Mouse (Mus musculus) left cerebral cortex, adult 18-20 months (tissue): ENCODE measurements around the gene Spata3. TPM values are rescaled to one million over a fixed set of nuclear protein-coding genes. Genes with fewer than 3 reads are reported as not detected.

Experiments
- DNase-seq, 2 experiments: peaks; one replicate each; pipeline ENCODE4 v3.0.0; 2021 to 2022; ENCODE audit warnings: low spot score in 2 of 2, mixed read lengths in 1 of 2
- total RNA-seq, 2 experiments: library from RNA; stranded (reverse); gene quantifications; 2 replicates each; pipeline ENCODE4 v1.2.3; 2021

Spata3 gene
- total RNA-seq, 2 experiments from 2014 or later, result 0.37 to 0.79 TPM

GRCm38 (mm10) chr1:86032273-86032987 lies 15.8 kb downstream of the Spata3 start:
- DNase-seq, result peak; percentile 62 to 70

- no peak for DNase-seq
Measured at GRCm38 (mm10) chr1:86038191-86038951, 21.8 kb downstream of the Spata3 start.

- no peak for DNase-seq
Measured at GRCm38 (mm10) chr1:86040131-86040530, 23.5 kb downstream of the Spata3 start.

GRCm38 (mm10) chr1:86040817-86041216 lies 24.2 kb downstream of the Spata3 start:
- no peak for DNase-seq

GRCm38 (mm10) chr1:86045056-86045455 lies 28.4 kb downstream of the Spata3 start:
- no peak for DNase-seq

- peak in 1 of 2 experiments; percentile 52 for DNase-seq
Measured at GRCm38 (mm10) chr1:86045848-86046805, 29.5 kb downstream of the Spata3 start, which contains the start of gene 2810459M11Rik. Gene 2810459M11Rik, plus strand, starts transcription at chr1:86045863.

GRCm38 (mm10) chr1:86046833-86047563 lies 30.4 kb downstream of the Spata3 start:
- no peak for DNase-seq

GRCm38 (mm10) chr1:86048231-86048630 lies 31.6 kb downstream of the Spata3 start:
- DNase-seq, result no peak

- no peak for DNase-seq
Measured at GRCm38 (mm10) chr1:86048744-86049143, 32.1 kb downstream of the Spata3 start.

- DNase-seq, result peak; percentile 42 to 50
Measured at GRCm38 (mm10) chr1:86053198-86053921, 36.7 kb downstream of the Spata3 start.

- DNase-seq, result no peak
Measured at GRCm38 (mm10) chr1:86054943-86055342, 38.3 kb downstream of the Spata3 start.

GRCm38 (mm10) chr1:86056284-86056683 lies 39.7 kb downstream of the Spata3 start:
- DNase-seq, result no peak

- peak; percentile 95 to 97 for DNase-seq
Measured at GRCm38 (mm10) chr1:86058856-86059769, 42.5 kb downstream of the Spata3 start.

- DNase-seq, result no peak
Measured at GRCm38 (mm10) chr1:86062523-86062922, 45.9 kb downstream of the Spata3 start.

- DNase-seq, result peak; percentile 86 to 90
Measured at GRCm38 (mm10) chr1:86064271-86064991, 47.8 kb downstream of the Spata3 start, which contains the start of gene Psmd1. Gene Psmd1, plus strand, starts transcription at chr1:86064387.

- DNase-seq, result no peak
Measured at GRCm38 (mm10) chr1:86076565-86076964, 59.9 kb downstream of the Spata3 start.
